Mouse (Mus musculus): ENCODE measurements at regions not wholly inside any gene's neighbourhood (a gene's known extent, or its start where the extent isn't known, plus 50 kb on each side); places are given as distances from the start of the nearest gene placed in this dataset.

- TF ChIP-seq CTCF (IDR thresholded peaks at IDR 0.05; ENCODE audit: low read depth, low read length) (no peak), POLR2A (IDR thresholded peaks at IDR 0.05; ENCODE audit: borderline replicate concordance, low read depth, low read length) (no peak)
Observed at GRCm38 (mm10) chr1:184171601-184172000, 137.5 kb upstream of the 1700056E22Rik start.

Data from bone marrow macrophage, adult 2 months (primary cell).